Mouse (Mus musculus): Measurements from ENCODE around the gene Lrp2.
"Not testable (repeated sequence)": the region's sequence is repeated elsewhere in the genome, so short reads cannot be mapped to it uniquely, and the experiment has no call there.

Lrp2 gene

GRCm38 (mm10) chr2:69590548-69590947, 4.7 kb upstream of the Lrp2 start:
- Histone ChIP-seq H3K9me3 (ENCODE audit: low read length) (no peaks in the 10 kb centered on the region), H3K4me1 (replicated peaks; ENCODE audit: low read depth, low read length) (peaks cover 65% of the 10 kb centered on the region)
- TF ChIP-seq POU5F1 (IDR thresholded peaks at IDR 0.05; ENCODE audit: borderline replicate concordance, low read length) (no peak), CTCF (conservative IDR thresholded peaks at IDR 0.05; ENCODE audit: low read length) (no peak), NANOG (IDR thresholded peaks at IDR 0.05; ENCODE audit: borderline replicate concordance, low read length) (no peak)

GRCm38 (mm10) chr2:69587896-69588295, 2.0 kb upstream of the Lrp2 start:
- TF ChIP-seq POU5F1 (IDR thresholded peaks at IDR 0.05; ENCODE audit: borderline replicate concordance, low read length): no peak
- TF ChIP-seq NANOG (IDR thresholded peaks at IDR 0.05; ENCODE audit: borderline replicate concordance, low read length): no peak
- TF ChIP-seq CTCF (conservative IDR thresholded peaks at IDR 0.05; ENCODE audit: low read length): no peak
- Histone ChIP-seq H3K27me3 (ENCODE audit: insufficient read depth, low read length) (peaks cover 40% of the 10 kb centered on the region), H3K4me3 (replicated peaks; ENCODE audit: low read length) (peak overlapping the region; percentile 74), H3K4me1 (replicated peaks; ENCODE audit: low read depth, low read length) (peaks cover 79% of the 10 kb centered on the region), H3K36me3 (ENCODE audit: insufficient read depth, low read length) (no peaks in the 10 kb centered on the region), H3K9me3 (ENCODE audit: low read length) (no peaks in the 10 kb centered on the region)

More at GRCm38 (mm10) chr2:69590548-69590947, 4.7 kb upstream of the Lrp2 start:
- Histone ChIP-seq H3K4me3 (replicated peaks; ENCODE audit: low read length) (peak overlapping the region; percentile 78), H3K27me3 (ENCODE audit: insufficient read depth, low read length) (peaks cover 19% of the 10 kb centered on the region), H3K36me3 (ENCODE audit: insufficient read depth, low read length) (no peaks in the 10 kb centered on the region)

DNA sequence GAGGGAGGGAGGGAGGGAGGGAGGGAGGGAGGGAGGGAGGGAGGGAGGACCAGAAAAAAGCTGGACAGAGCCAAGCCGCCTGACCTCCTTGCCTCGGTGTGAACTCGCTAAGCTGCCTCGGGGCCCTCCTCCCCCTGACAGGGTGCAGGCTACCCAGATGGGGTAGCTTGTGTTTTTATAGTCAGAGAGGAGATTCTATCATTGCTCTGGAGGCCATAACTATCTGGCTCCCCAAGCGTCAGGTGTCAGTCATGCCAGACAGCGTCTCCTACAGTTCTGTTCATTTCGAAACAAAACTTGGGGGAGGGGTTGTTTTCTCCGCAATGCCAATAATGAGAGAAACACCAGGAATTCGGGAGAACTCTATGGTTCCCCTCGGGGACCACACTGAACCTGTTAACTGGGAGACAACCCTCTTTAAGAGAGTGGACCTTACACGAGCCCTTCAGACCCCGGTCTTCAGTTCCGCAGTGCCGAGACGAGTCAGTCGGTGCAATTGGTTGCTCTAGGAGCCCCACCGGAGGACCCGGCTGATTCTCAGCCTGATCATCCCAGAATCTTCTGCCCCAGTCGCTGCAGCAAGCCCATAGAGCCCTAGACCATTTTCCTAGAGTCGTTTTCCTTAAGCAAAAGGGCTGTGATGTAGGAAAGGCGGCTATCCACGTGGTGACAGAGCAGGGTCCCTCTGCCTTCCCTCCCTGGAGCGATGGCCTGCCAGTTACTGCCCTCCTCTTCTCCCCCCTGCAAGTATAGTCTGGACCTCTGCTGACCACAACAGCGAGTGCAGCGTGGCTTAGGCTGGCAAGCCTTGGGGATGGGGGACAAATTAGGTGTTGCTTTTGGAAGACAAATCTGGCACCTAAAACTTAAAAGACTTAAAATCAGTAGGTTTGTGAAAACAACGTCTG, 1.2 kb upstream of the Lrp2 start:
- Histone ChIP-seq H3K27me3 (ENCODE audit: insufficient read depth, low read length) (peaks cover 40% of the 10 kb centered on the region), H3K4me3 (replicated peaks; ENCODE audit: low read length) (peak overlapping the region; percentile 74), H3K36me3 (ENCODE audit: insufficient read depth, low read length) (no peaks in the 10 kb centered on the region), H3K4me1 (replicated peaks; ENCODE audit: low read depth, low read length) (peaks cover 79% of the 10 kb centered on the region), H3K9me3 (ENCODE audit: low read length) (no peaks in the 10 kb centered on the region)
- TF ChIP-seq POU5F1 (IDR thresholded peaks at IDR 0.05; ENCODE audit: borderline replicate concordance, low read length): no peak
- TF ChIP-seq NANOG (IDR thresholded peaks at IDR 0.05; ENCODE audit: borderline replicate concordance, low read length): no peak
- TF ChIP-seq CTCF (conservative IDR thresholded peaks at IDR 0.05; ENCODE audit: low read length): no peak

GRCm38 (mm10) chr2:69585191-69585885, 527 bp downstream of the Lrp2 start:
- H3K4me1 ChIP-seq (replicated peaks; ENCODE audit: low read depth, low read length): peaks cover 71% of the 10 kb centered on the region
- peak overlapping the region; percentile 95 for H3K4me3 ChIP-seq (replicated peaks; ENCODE audit: low read length)
- no peak for TF ChIP-seq NANOG (IDR thresholded peaks at IDR 0.05; ENCODE audit: borderline replicate concordance, low read length)
- no peak for TF ChIP-seq CTCF (conservative IDR thresholded peaks at IDR 0.05; ENCODE audit: low read length)
- TF ChIP-seq POU5F1 (IDR thresholded peaks at IDR 0.05; ENCODE audit: borderline replicate concordance, low read length): no peak
- no peaks in the 10 kb centered on the region for H3K9me3 ChIP-seq (ENCODE audit: low read length)
- no peaks in the 10 kb centered on the region for H3K36me3 ChIP-seq (ENCODE audit: insufficient read depth, low read length)
- peaks cover 40% of the 10 kb centered on the region for H3K27me3 ChIP-seq (ENCODE audit: insufficient read depth, low read length)

GRCm38 (mm10) chr2:69584117-69584933, 1.5 kb downstream of the Lrp2 start:
- peak overlapping the region; percentile 58 for H3K4me3 ChIP-seq (replicated peaks; ENCODE audit: low read length)
- no peaks in the 10 kb centered on the region for H3K36me3 ChIP-seq (ENCODE audit: insufficient read depth, low read length)
- H3K27me3 ChIP-seq (ENCODE audit: insufficient read depth, low read length): peaks cover 40% of the 10 kb centered on the region
- H3K9me3 ChIP-seq (ENCODE audit: low read length): no peaks in the 10 kb centered on the region
- no peak for TF ChIP-seq POU5F1 (IDR thresholded peaks at IDR 0.05; ENCODE audit: borderline replicate concordance, low read length)
- TF ChIP-seq CTCF (conservative IDR thresholded peaks at IDR 0.05; ENCODE audit: low read length): no peak
- no peak for TF ChIP-seq NANOG (IDR thresholded peaks at IDR 0.05; ENCODE audit: borderline replicate concordance, low read length)
- H3K4me1 ChIP-seq (replicated peaks; ENCODE audit: low read depth, low read length): peaks cover 63% of the 10 kb centered on the region

DNA sequence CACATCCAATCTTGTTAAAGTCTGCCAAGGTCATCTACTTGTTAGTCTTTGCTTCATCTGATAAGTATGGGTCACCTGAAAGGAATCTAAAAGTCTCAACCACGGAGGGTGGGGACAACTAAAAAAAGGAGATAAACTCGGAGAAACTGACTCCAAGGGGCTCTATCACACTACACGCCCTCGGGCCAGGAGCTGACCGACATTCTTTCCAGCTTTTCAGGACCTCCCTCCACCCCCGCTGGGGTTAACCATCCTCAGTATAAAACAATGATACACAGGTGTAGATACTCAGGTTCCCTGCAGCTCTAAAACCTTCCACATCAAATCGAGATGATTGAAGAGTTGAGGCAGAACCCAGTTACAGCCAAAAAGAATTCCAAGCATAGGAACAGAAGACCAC, 3.0 kb downstream of the Lrp2 start:
- no peak for TF ChIP-seq POU5F1 (IDR thresholded peaks at IDR 0.05; ENCODE audit: borderline replicate concordance, low read length)
- peak; percentile 81 for TF ChIP-seq NANOG (IDR thresholded peaks at IDR 0.05; ENCODE audit: borderline replicate concordance, low read length)
- no peak for TF ChIP-seq CTCF (conservative IDR thresholded peaks at IDR 0.05; ENCODE audit: low read length)
- H3K4me3 ChIP-seq (replicated peaks; ENCODE audit: low read length): no peak overlapping the region
- peaks cover 57% of the 10 kb centered on the region for H3K4me1 ChIP-seq (replicated peaks; ENCODE audit: low read depth, low read length)
- H3K36me3 ChIP-seq (ENCODE audit: insufficient read depth, low read length): no peaks in the 10 kb centered on the region
- H3K9me3 ChIP-seq (ENCODE audit: low read length): no peaks in the 10 kb centered on the region
- peaks cover 33% of the 10 kb centered on the region for H3K27me3 ChIP-seq (ENCODE audit: insufficient read depth, low read length)

DNA sequence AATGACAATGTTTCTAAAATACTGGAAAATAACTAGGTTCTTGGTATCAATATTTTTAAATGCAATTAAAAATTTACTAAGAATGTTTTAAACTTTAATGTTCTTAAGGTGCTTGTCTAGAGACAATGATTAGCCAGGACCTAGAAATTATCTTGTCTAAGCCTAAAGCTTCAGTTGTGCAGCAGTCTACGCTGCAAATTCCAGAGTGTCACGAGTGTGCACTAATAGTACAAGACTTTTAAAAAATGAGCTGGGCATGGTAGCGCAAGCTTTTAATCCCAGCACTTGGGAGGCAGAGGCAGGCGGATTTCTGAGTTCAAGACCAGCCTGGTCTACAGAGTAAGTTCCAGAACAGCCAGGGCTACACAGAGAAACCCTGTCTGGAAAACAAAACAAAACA, 3.8 kb downstream of the Lrp2 start:
- not testable (repeated sequence) for H3K4me3 ChIP-seq (replicated peaks; ENCODE audit: low read length); H3K36me3 ChIP-seq (ENCODE audit: insufficient read depth, low read length); H3K9me3 ChIP-seq (ENCODE audit: low read length)
- Histone ChIP-seq H3K27me3 (ENCODE audit: insufficient read depth, low read length) (peaks cover 26% of the 10 kb centered on the region), H3K4me1 (replicated peaks; ENCODE audit: low read depth, low read length) (peaks cover 56% of the 10 kb centered on the region)

DNA sequence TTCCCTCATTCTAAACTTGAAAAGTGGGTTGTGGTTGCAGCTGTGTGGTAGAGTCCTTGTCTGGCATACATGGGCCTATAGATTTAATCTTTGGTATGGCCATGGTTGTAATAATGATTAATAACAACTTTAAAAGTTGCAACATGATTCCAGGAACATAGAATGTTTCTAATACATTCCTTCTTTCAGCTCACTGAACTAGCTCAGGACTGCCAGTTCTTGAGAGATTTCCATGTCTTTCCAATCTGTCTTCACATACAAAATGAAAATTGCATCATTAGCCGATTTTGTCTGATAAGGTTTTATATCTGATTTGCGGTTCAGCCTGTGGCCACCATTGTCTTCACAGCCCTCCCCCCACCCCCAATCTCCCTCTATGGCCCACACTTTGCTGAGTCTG, 5.8 kb downstream of the Lrp2 start:
- peaks cover 65% of the 10 kb centered on the region for H3K4me1 ChIP-seq (replicated peaks; ENCODE audit: low read depth, low read length)
- H3K27me3 ChIP-seq (ENCODE audit: insufficient read depth, low read length): peaks cover 17% of the 10 kb centered on the region
- H3K9me3 ChIP-seq (ENCODE audit: low read length): no peaks in the 10 kb centered on the region
- TF ChIP-seq NANOG (IDR thresholded peaks at IDR 0.05; ENCODE audit: borderline replicate concordance, low read length) (no peak), CTCF (conservative IDR thresholded peaks at IDR 0.05; ENCODE audit: low read length) (no peak), POU5F1 (IDR thresholded peaks at IDR 0.05; ENCODE audit: borderline replicate concordance, low read length) (no peak)
- no peaks in the 10 kb centered on the region for H3K36me3 ChIP-seq (ENCODE audit: insufficient read depth, low read length)
- no peak overlapping the region for H3K4me3 ChIP-seq (replicated peaks; ENCODE audit: low read length)
